Mouse (Mus musculus) olfactory bulb, adult 2 months (tissue): ENCODE data around the gene Dop1a.

Source experiments
- CTCF ChIP-seq: fragments of 200-500 bp; IDR thresholded peaks from 2 replicates; pipeline ENCODE4 v1.5.1; 2012; ENCODE audit warnings: low read depth, mild to moderate bottlenecking, low read length, moderate library complexity; ENCODE audit not compliant: insufficient read depth
- POLR2A ChIP-seq: fragments of 200-500 bp; IDR thresholded peaks from 2 replicates; pipeline ENCODE4 v1.6.1; 2012; ENCODE audit warnings: mild to moderate bottlenecking, low read depth, low read length, moderate library complexity; ENCODE audit not compliant: insufficient read depth

GRCm38 (mm10) chr9:86525600-86525999 is 58.6 kb downstream of the Dop1a start:
- TF ChIP-seq POLR2A (no peak), CTCF (no peak)
